Mouse (Mus musculus): ENCODE results near the gene Cbfb. TPM values are rescaled to one million over a fixed set of nuclear protein-coding genes. Genes with fewer than 3 reads are reported as not detected.

The Cbfb gene
- total and polyA plus RNA-seq, 2 experiments from 2014 or later = 27.0 to 50.0 TPM

DNA sequence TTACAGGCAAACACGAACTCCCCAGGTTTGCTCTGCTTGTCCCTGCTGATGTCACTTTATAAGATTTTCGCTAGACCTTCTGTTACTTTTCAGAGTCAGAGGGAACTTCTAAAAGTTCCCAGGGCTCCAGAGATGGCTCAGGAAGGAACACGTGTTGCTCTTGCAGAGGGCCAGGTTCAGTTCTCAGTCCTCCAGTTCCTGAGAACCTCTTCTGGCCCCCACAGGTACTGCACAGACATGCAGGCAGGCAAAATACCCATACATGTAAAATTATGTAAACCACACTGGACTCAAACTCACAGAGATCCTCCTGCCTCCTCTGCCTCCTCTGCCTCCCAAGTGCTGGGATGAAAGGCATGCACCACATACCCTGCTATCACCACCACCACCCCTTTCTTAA lies 12.4 kb upstream of the Cbfb start:
- 57% methylated on average over 3 of the region's 3 CpGs for WGBS
- no peak for ATAC-seq (ENCODE audit: insufficient read depth, low read depth)

DNA sequence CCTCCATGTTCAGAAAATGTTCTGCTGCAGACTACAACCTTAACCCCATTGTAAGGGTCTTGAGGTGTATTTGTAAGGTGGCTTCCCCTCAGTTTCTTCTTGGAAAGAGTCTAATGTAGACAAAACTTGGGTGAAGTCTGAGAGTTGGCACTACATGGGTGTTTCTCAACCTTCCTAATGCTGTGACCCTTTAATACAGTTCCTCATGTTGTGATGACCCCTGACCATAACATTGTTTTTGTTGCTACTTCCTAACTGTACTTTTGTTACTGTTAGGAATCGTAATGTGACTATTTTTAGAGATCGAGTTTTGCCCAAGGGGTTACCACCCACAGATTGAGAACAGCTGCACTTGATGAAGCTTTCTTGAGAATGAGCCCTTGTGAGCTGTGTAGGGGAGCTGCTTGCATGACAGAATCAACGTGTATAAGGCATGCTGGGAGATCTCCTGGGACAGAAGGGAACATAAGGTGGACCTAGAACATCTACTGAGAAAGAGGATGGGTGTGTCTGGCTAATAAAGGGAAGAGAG lies 9.3 kb upstream of the Cbfb start:
- Histone ChIP-seq H3K4me1 (ENCODE audit: control insufficient read depth, insufficient read depth) (no peaks in the 10 kb centered on the region), H3K27me3 (ENCODE audit: control insufficient read depth, insufficient read depth, low read length) (no peaks in the 10 kb centered on the region), H3K9me3 (replicated peaks; ENCODE audit: control insufficient read depth, low read length) (no peaks in the 10 kb centered on the region), H3K36me3 (replicated peaks; ENCODE audit: control insufficient read depth, insufficient read depth, low read length) (no peaks in the 10 kb centered on the region), H3K9ac (replicated peaks; ENCODE audit: low read depth, low read length) (no peak overlapping the region), H3K4me3 (ENCODE audit: low read depth, low read length) (no peak overlapping the region), H3K27ac (ENCODE audit: low read depth) (no peak overlapping the region), H3K4me2 (ENCODE audit: low read depth, low read length) (no peak overlapping the region)
- ATAC-seq (ENCODE audit: insufficient read depth, low read depth) = no peak
- TF ChIP-seq EP300 (IDR thresholded peaks at IDR 0.05; ENCODE audit: low read depth) (no peak), CTCF (IDR thresholded peaks at IDR 0.05; ENCODE audit: low read depth) (no peak)
- WGBS = 32% methylated on average over 3 of the region's 3 CpGs
- DNase-seq (ENCODE audit: low spot score) = no peak

More for the DNA sequence above, 12.4 kb upstream of the Cbfb start:
- TF ChIP-seq EP300 (IDR thresholded peaks at IDR 0.05; ENCODE audit: low read depth) = no peak
- no peak for TF ChIP-seq CTCF (IDR thresholded peaks at IDR 0.05; ENCODE audit: low read depth)
- no peak overlapping the region for H3K27ac ChIP-seq (ENCODE audit: low read depth)
- no peak overlapping the region for H3K4me3 ChIP-seq (ENCODE audit: low read depth, low read length)
- no peaks in the 10 kb centered on the region for H3K9me3 ChIP-seq (replicated peaks; ENCODE audit: control insufficient read depth, low read length)
- DNase-seq (ENCODE audit: low spot score) = no peak
- H3K36me3 ChIP-seq (replicated peaks; ENCODE audit: control insufficient read depth, insufficient read depth, low read length) = no peaks in the 10 kb centered on the region
- H3K9ac ChIP-seq (replicated peaks; ENCODE audit: low read depth, low read length) = no peak overlapping the region
- no peak overlapping the region for H3K4me2 ChIP-seq (ENCODE audit: low read depth, low read length)
- H3K4me1 ChIP-seq (ENCODE audit: control insufficient read depth, insufficient read depth) = peaks cover 6% of the 10 kb centered on the region; the same call in 1 of the 2 replicates
- no peaks in the 10 kb centered on the region for H3K27me3 ChIP-seq (ENCODE audit: control insufficient read depth, insufficient read depth, low read length)

DNA sequence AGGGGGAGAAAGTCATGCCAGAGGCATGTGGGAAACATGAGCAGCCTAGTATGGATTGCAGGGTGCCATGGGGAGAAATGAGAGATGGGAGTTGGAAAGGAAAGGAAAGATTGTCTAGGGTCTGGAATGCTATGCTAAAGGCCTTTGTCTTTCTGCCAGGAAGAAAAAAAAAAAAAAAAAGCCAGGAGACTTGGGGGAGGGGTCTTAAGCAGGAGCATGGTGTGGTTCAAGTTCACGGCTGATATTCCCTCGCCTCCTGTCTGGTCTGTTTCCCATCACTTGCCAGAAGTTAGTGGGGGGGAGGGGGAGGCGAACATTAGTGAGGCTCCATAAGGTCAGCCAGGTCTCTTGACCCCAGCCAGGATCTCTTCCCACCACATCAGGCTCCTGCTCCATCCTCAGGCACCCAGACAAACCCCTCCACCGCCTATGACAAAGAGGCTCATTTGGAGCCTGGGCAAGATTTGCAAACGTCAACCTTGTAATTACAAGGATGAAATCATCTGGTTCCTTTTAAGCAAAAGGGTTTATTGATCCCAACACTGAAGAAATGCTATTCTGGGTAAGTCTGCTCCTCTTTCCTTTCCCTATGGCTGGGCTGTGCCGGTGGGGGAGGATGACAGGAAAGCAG lies 6.1 kb upstream of the Cbfb start:
- ATAC-seq (ENCODE audit: insufficient read depth, low read depth) (no peak), DNase-seq (ENCODE audit: low spot score) (no peak)
- no peak overlapping the region for H3K4me3 ChIP-seq (ENCODE audit: low read depth, low read length)
- no peaks in the 10 kb centered on the region for H3K36me3 ChIP-seq (replicated peaks; ENCODE audit: control insufficient read depth, insufficient read depth, low read length)
- 30% methylated on average over 6 of the region's 6 CpGs for WGBS
- no peaks in the 10 kb centered on the region for H3K9me3 ChIP-seq (replicated peaks; ENCODE audit: control insufficient read depth, low read length)
- no peak overlapping the region for H3K27ac ChIP-seq (ENCODE audit: low read depth)
- no peaks in the 10 kb centered on the region for H3K27me3 ChIP-seq (ENCODE audit: control insufficient read depth, insufficient read depth, low read length)
- H3K9ac ChIP-seq (replicated peaks; ENCODE audit: low read depth, low read length) = no peak overlapping the region
- no peaks in the 10 kb centered on the region for H3K4me1 ChIP-seq (ENCODE audit: control insufficient read depth, insufficient read depth)
- no peak overlapping the region for H3K4me2 ChIP-seq (ENCODE audit: low read depth, low read length)
- TF ChIP-seq EP300 (IDR thresholded peaks at IDR 0.05; ENCODE audit: low read depth) (no peak), CTCF (IDR thresholded peaks at IDR 0.05; ENCODE audit: low read depth) (no peak)

DNA sequence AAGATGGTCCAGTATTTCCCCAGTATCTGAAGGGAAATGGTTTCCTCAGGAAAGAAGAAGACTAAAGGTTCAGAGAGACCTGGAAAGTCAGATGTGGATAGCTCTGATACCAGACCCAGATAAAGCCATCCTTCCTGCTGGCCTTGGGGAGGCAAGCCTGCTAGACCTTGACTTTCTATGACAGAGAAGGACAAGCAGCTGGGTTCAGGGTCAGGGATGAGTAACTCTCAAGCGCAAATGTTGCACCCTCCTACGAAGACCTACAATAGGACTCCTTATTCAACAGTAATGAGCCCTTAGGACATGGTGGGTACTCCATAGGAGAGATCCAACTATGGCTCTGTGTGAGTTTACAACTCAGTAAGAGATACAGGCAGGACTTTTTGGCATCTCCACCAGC lies 5.3 kb upstream of the Cbfb start:
- Histone ChIP-seq H3K9ac (replicated peaks; ENCODE audit: low read depth, low read length) (no peak overlapping the region), H3K27me3 (ENCODE audit: control insufficient read depth, insufficient read depth, low read length) (no peaks in the 10 kb centered on the region), H3K9me3 (replicated peaks; ENCODE audit: control insufficient read depth, low read length) (no peaks in the 10 kb centered on the region), H3K27ac (ENCODE audit: low read depth) (no peak overlapping the region), H3K4me1 (ENCODE audit: control insufficient read depth, insufficient read depth) (no peaks in the 10 kb centered on the region), H3K4me2 (ENCODE audit: low read depth, low read length) (no peak overlapping the region), H3K36me3 (replicated peaks; ENCODE audit: control insufficient read depth, insufficient read depth, low read length) (no peaks in the 10 kb centered on the region), H3K4me3 (ENCODE audit: low read depth, low read length) (no peak overlapping the region)
- ATAC-seq (ENCODE audit: insufficient read depth, low read depth) = no peak
- no peak for DNase-seq (ENCODE audit: low spot score)
- TF ChIP-seq CTCF (IDR thresholded peaks at IDR 0.05; ENCODE audit: low read depth) (no peak), EP300 (IDR thresholded peaks at IDR 0.05; ENCODE audit: low read depth) (no peak)
- WGBS = 86% methylated on average over 2 of the region's 2 CpGs

DNA sequence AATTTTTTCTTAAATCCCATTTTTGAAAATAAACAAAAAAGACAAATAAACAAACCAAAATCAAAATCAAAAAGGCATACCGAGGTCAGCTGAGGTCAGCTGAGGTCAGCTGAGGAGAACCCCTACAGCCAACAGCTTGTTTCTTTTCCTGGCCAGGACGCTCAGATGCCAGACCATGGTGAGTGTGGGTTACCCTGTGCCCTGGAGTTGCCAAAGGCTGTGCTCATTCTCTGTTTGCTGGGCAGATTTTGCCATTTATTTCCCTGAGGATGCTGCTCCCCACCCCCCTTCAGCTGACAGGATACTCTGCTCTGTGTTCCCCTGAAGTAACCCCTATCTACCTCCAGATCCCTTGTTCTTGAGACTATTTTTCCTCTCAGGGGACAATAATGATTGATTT lies 3.4 kb upstream of the Cbfb start:
- TF ChIP-seq EP300 (IDR thresholded peaks at IDR 0.05; ENCODE audit: low read depth) (no peak), CTCF (IDR thresholded peaks at IDR 0.05; ENCODE audit: low read depth) (no peak)
- Histone ChIP-seq H3K9me3 (replicated peaks; ENCODE audit: control insufficient read depth, low read length) (no peaks in the 10 kb centered on the region), H3K4me2 (ENCODE audit: low read depth, low read length) (no peak overlapping the region), H3K4me1 (ENCODE audit: control insufficient read depth, insufficient read depth) (no peaks in the 10 kb centered on the region), H3K9ac (replicated peaks; ENCODE audit: low read depth, low read length) (no peak overlapping the region), H3K4me3 (ENCODE audit: low read depth, low read length) (no peak overlapping the region), H3K36me3 (replicated peaks; ENCODE audit: control insufficient read depth, insufficient read depth, low read length) (no peaks in the 10 kb centered on the region), H3K27ac (ENCODE audit: low read depth) (no peak overlapping the region), H3K27me3 (ENCODE audit: control insufficient read depth, insufficient read depth, low read length) (no peaks in the 10 kb centered on the region)
- ATAC-seq (ENCODE audit: insufficient read depth, low read depth) = no peak
- no peak for DNase-seq (ENCODE audit: low spot score)
- WGBS = 77% methylated on average over 2 of the region's 2 CpGs

DNA sequence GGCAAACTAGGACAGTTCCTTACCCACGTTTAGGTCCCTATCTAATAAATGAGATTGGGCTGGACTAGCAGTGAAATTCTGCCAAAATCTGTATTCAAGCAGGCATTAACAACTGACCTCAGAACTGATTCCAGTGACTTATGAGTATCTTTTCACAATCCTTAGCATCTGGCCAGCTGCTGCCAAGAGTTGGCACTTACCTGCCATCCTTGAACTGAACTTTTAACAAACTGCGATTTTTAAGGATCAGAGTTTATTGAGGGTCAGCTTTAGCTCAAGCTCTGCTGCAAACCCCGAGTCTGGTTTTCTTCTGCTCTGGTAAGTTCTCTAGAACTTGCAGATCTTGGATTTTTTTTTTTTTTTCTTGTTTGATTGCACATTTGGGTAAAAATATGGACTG lies 892 bp upstream of the Cbfb start:
- no peak for ATAC-seq (ENCODE audit: insufficient read depth, low read depth)
- TF ChIP-seq EP300 (IDR thresholded peaks at IDR 0.05; ENCODE audit: low read depth) (no peak), CTCF (IDR thresholded peaks at IDR 0.05; ENCODE audit: low read depth) (no peak)
- WGBS = 54% methylated on average over 3 of the region's 3 CpGs
- H3K27me3 ChIP-seq (ENCODE audit: control insufficient read depth, insufficient read depth, low read length) = no peaks in the 10 kb centered on the region
- no peak overlapping the region; the same call in 1 of the 2 replicates for H3K9ac ChIP-seq (replicated peaks; ENCODE audit: low read depth, low read length)
- no peaks in the 10 kb centered on the region for H3K36me3 ChIP-seq (replicated peaks; ENCODE audit: control insufficient read depth, insufficient read depth, low read length)
- no peak for DNase-seq (ENCODE audit: low spot score)
- H3K9me3 ChIP-seq (replicated peaks; ENCODE audit: control insufficient read depth, low read length) = no peaks in the 10 kb centered on the region
- H3K4me3 ChIP-seq (ENCODE audit: low read depth, low read length) = no peak overlapping the region
- H3K4me1 ChIP-seq (ENCODE audit: control insufficient read depth, insufficient read depth) = 0 out of 2 replicates have a peak, but pooled peaks cover 6% of the 10 kb centered on the region
- no peak overlapping the region for H3K27ac ChIP-seq (ENCODE audit: low read depth)
- no peak overlapping the region for H3K4me2 ChIP-seq (ENCODE audit: low read depth, low read length)
